Mouse (Mus musculus): ENCODE measurements around the gene Gm21732. TPM values are rescaled to one million over a fixed set of nuclear protein-coding genes. Genes with fewer than 3 reads are reported as not detected.
"Not testable (repeated sequence)": the region's sequence is repeated elsewhere in the genome, so short reads cannot be mapped to it uniquely, and the experiment has no call there.

Gene Gm21732
- polyA plus RNA-seq (2014; fragmentation: Nextera tagmentation; extraction: Ambion mirVana) = not detected in 2 replicates

- not testable (repeated sequence) for H3K36me3 ChIP-seq (replicated peaks; ENCODE audit: control insufficient read depth, insufficient read depth, low read depth, low read length); H3K4me3 ChIP-seq (ENCODE audit: low read depth, low read length); H3K27ac ChIP-seq (replicated peaks; ENCODE audit: low read depth, low read length); H3K9me3 ChIP-seq (replicated peaks; ENCODE audit: control insufficient read depth, low read length); H3K4me2 ChIP-seq (ENCODE audit: low read depth, low read length); DNase-seq (ENCODE audit: low spot score); H3K4me1 ChIP-seq (ENCODE audit: control insufficient read depth, insufficient read depth, low read length); H3K27me3 ChIP-seq (ENCODE audit: control insufficient read depth, insufficient read depth, low read length); H3K9ac ChIP-seq (replicated peaks; ENCODE audit: low read length); ATAC-seq (replicated peaks; ENCODE audit: insufficient number of reproducible peaks, low FRiP score, low TSS enrichment, low read depth)
- no CpG with 5 or more reads among the region's 2 CpGs for WGBS
Observed at GRCm38 (mm10) chrY:38575591-38575990, at the start of gene Gm21732. Gm21732 (minus strand) TSS chrY:38575691.

Other genes with a start within 250 kb of the Gm21732 start
- not detected in 2 replicates for gene Gm20897, start 73.5 kb downstream of the Gm21732 start, polyA plus RNA-seq (2014; fragmentation: Nextera tagmentation; extraction: Ambion mirVana)